In genomic region chr17:81393040-81393439, GRCm38 (mm10) we compare ENCODE assay signal across 26 mouse cellular contexts. TPM values are rescaled to one million over a fixed set of nuclear protein-coding genes. Genes with fewer than 3 reads are reported as not detected.
DNase-seq lines count a peak whose midpoint lies in the region; ATAC-seq and TF ChIP-seq lines count a peak whose summit lies in the region.
"Had no signal": no experiment of that assay in that cellular context is flagged by ENCODE, and none has a peak within 500 bp of the region (broad histone marks: within the 10 kb centered on the region; RNA-seq: fewer than 3 reads in every experiment).

No protein-coding gene starts in this region.

- peak; percentile 28 for DNase-seq in embryo, embryonic 11 days
- DNase-seq in embryo, embryonic 9.5 days (ENCODE audit: extremely low spot score): no peak
- DNase-seq in kidney, postnatal 0 days (ENCODE audit: low spot score): peak; percentile 78
- DNase-seq in kidney, adult 11 months: no peak
- no peak for DNase-seq in stomach, postnatal 0 days (ENCODE audit: low spot score)
- DNase-seq in cerebellum, postnatal 25 days: no peak
- DNase-seq: adrenal gland, adult 8-10 months; cerebellum, adult 18-20 months; cerebellum, postnatal 14 days; gastrocnemius, postnatal 14 days; heart, adult 18-20 months; heart, postnatal 14 days; kidney, adult 8-10 months; liver; thymus, postnatal 25 days had no signal

- H3K36me3 ChIP-seq in kidney, postnatal 0 days (ENCODE audit: insufficient read depth, low read length): no peaks in the 10 kb centered on the region
- no peaks in the 10 kb centered on the region for H3K36me3 ChIP-seq in stomach, embryonic 14.5 days (ENCODE audit: control insufficient read depth, insufficient read depth, low read length)
- no peaks in the 10 kb centered on the region for H3K36me3 ChIP-seq in stomach, postnatal 0 days (ENCODE audit: control insufficient read depth, insufficient read depth, low read length)
- H3K36me3 ChIP-seq: forebrain, embryonic 15.5 days; liver, embryonic 15.5 days had no signal

- H3K4me2 ChIP-seq in kidney, postnatal 0 days (ENCODE audit: low read length): no peak overlapping the region
- no peak overlapping the region for H3K4me2 ChIP-seq in stomach, embryonic 14.5 days (replicated peaks; ENCODE audit: low read depth, low read length)
- no peak overlapping the region for H3K4me2 ChIP-seq in stomach, postnatal 0 days (replicated peaks; ENCODE audit: low read depth)
- H3K4me2 ChIP-seq: forebrain, embryonic 15.5 days; heart, embryonic 13.5 days; liver, embryonic 15.5 days; midbrain, embryonic 13.5 days had no signal

- TF ChIP-seq EP300 in stomach, postnatal 0 days (optimal IDR thresholded peaks at IDR 0.05): no peak

- 45% methylated on average over 4 of the region's 4 CpGs for WGBS in kidney, postnatal 0 days
- WGBS in stomach, embryonic 14.5 days: 46% methylated on average over 4 of the region's 4 CpGs
- 49% methylated on average over 4 of the region's 4 CpGs for WGBS in stomach, postnatal 0 days

- H3K9me3 ChIP-seq in kidney, postnatal 0 days (replicated peaks; ENCODE audit: low read length): no peaks in the 10 kb centered on the region
- no peaks in the 10 kb centered on the region for H3K9me3 ChIP-seq in stomach, embryonic 14.5 days (ENCODE audit: control insufficient read depth, low read depth, low read length)
- H3K9me3 ChIP-seq in stomach, postnatal 0 days (ENCODE audit: control insufficient read depth, low read length): no peaks in the 10 kb centered on the region
- H3K9me3 ChIP-seq: forebrain, embryonic 15.5 days; heart, embryonic 13.5 days; liver, embryonic 15.5 days; midbrain, embryonic 13.5 days had no signal

- H3K4me1 ChIP-seq in kidney, postnatal 0 days (replicated peaks; ENCODE audit: insufficient read depth, low read length): peaks cover 4% of the 10 kb centered on the region; the same call in 1 of the 2 replicates
- no peaks in the 10 kb centered on the region for H3K4me1 ChIP-seq in stomach, embryonic 14.5 days (ENCODE audit: control insufficient read depth, insufficient read depth, low read length)
- no peaks in the 10 kb centered on the region; the same call in 1 of the 2 replicates for H3K4me1 ChIP-seq in stomach, postnatal 0 days (replicated peaks; ENCODE audit: control insufficient read depth, insufficient read depth)
- H3K4me1 ChIP-seq: forebrain, embryonic 15.5 days; liver, embryonic 15.5 days; midbrain, embryonic 13.5 days had no signal

- H3K9ac ChIP-seq in kidney, postnatal 0 days (ENCODE audit: low read depth, low read length): no peak overlapping the region
- no peak overlapping the region for H3K9ac ChIP-seq in stomach, embryonic 14.5 days (replicated peaks; ENCODE audit: low read depth, low read length)
- no peak overlapping the region for H3K9ac ChIP-seq in stomach, postnatal 0 days (ENCODE audit: low read length)
- H3K9ac ChIP-seq: forebrain, embryonic 15.5 days; heart, embryonic 13.5 days; liver, embryonic 15.5 days; midbrain, embryonic 13.5 days had no signal

- no peak overlapping the region for H3K4me3 ChIP-seq in kidney, postnatal 0 days (replicated peaks; ENCODE audit: low read depth, low read length)
- H3K4me3 ChIP-seq in stomach, embryonic 14.5 days (ENCODE audit: low read depth, low read length): no peak overlapping the region
- H3K4me3 ChIP-seq in stomach, postnatal 0 days (ENCODE audit: low read depth, low read length): no peak overlapping the region
- H3K4me3 ChIP-seq: forebrain, embryonic 15.5 days; heart, embryonic 13.5 days; left cerebral cortex, adult 2 months; liver, embryonic 15.5 days; midbrain, embryonic 13.5 days had no signal

- H3K27me3 ChIP-seq in kidney, postnatal 0 days (ENCODE audit: insufficient read depth, low read length): no peaks in the 10 kb centered on the region
- no peaks in the 10 kb centered on the region for H3K27me3 ChIP-seq in stomach, embryonic 14.5 days (ENCODE audit: control insufficient read depth, insufficient read depth, low read length)
- H3K27me3 ChIP-seq in stomach, postnatal 0 days (ENCODE audit: control insufficient read depth, insufficient read depth, low read length): no peaks in the 10 kb centered on the region
- H3K27me3 ChIP-seq: forebrain, embryonic 15.5 days; heart, embryonic 13.5 days; liver, embryonic 15.5 days; midbrain, embryonic 13.5 days had no signal

- H3K27ac ChIP-seq in kidney, postnatal 0 days: no peak overlapping the region
- peak overlapping the region; percentile 11; the same call in 1 of the 2 replicates for H3K27ac ChIP-seq in stomach, embryonic 14.5 days (ENCODE audit: low read length)
- no peak overlapping the region for H3K27ac ChIP-seq in stomach, postnatal 0 days (replicated peaks)
- H3K27ac ChIP-seq: forebrain, embryonic 15.5 days; heart, embryonic 13.5 days; left cerebral cortex, adult 2 months; liver, embryonic 15.5 days; midbrain, embryonic 13.5 days had no signal

- no peak for TF ChIP-seq CTCF in kidney, postnatal 0 days (IDR thresholded peaks at IDR 0.05; ENCODE audit: low read depth)
- no peak for TF ChIP-seq CTCF in stomach, postnatal 0 days (IDR thresholded peaks at IDR 0.05; ENCODE audit: low read depth)

- ATAC-seq in kidney, postnatal 0 days (replicated peaks; ENCODE audit: low FRiP score, low read depth): no peak
- ATAC-seq in stomach, embryonic 14.5 days (ENCODE audit: insufficient number of reproducible peaks, insufficient read depth, low FRiP score, low read depth): 0 out of 2 replicates have a peak, but pooled peaks have one; percentile 14
- no peak for ATAC-seq in stomach, postnatal 0 days (ENCODE audit: low FRiP score, low TSS enrichment)
- ATAC-seq: activated CD4-positive, CD25-positive, alpha-beta regulatory T cell, adult 4 months; forebrain, embryonic 15.5 days; midbrain, embryonic 13.5 days had no signal

RNA-seq across cellular contexts. Expression of gene Gm11096, which starts 48.5 kb away (rescaled TPM):
- polyA plus RNA-seq in kidney, postnatal 0 days (2015; fragmentation: Nextera tagmentation; extraction: Ambion mirVana): not detected in 2 replicates
- not detected in 2 replicates for polyA plus RNA-seq in stomach, embryonic 14.5 days (2014; fragmentation: Nextera tagmentation; extraction: Ambion mirVana)
- not detected in 2 replicates for polyA plus RNA-seq in stomach, postnatal 0 days (2015; fragmentation: Nextera tagmentation; extraction: Ambion mirVana)
- polyA plus RNA-seq: activated CD4-positive, CD25-positive, alpha-beta regulatory T cell, adult 4 months; forebrain, embryonic 15.5 days; heart, embryonic 13.5 days; hindbrain, embryonic 11.5 days; large intestine, adult 2 months; liver, embryonic 15.5 days; midbrain, embryonic 13.5 days; neural tube, embryonic 11.5 days; small intestine, adult 2 months had no signal

Comparison
In these comparisons a context has a peak if more than half of its experiments do, and no peak if none do; other contexts are left out.
1. DNase-seq: peak in embryo, embryonic 11 days (single experiment) and kidney, postnatal 0 days (single experiment); none in embryo, embryonic 9.5 days (single experiment), kidney, adult 11 months (single experiment), stomach, postnatal 0 days (single experiment) and cerebellum, postnatal 25 days (0 of 2).